Mouse (Mus musculus) thymus, adult 18-20 months (tissue): Measurements from ENCODE around the gene Amfr.

Experiments used
- DNase-seq, 2 experiments: peaks; one replicate each; pipeline ENCODE4 v3.0.0; 2022; ENCODE audit warnings: mixed read lengths in 2 of 2

Gene Amfr

DNA sequence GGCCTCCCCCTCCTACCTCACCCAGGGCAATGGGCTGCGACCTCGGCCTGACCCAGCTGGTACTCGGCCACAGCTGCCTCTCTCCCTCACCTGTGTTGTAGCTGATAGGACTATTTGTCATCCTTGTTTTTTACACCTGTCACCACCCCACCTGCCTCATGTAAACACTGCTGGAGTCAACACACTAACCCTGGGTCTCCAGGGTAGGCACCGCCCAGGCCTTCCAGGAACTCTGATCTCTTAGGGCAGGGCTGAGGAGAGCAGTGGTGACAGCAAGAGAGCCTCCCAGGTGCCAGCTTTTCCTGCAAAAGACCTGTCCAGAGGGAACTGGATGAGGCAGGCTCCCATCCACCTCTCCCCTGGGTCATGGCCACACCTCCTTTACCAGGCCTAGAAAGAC lies 83.4 kb downstream of the Amfr start:
- no peak for DNase-seq

DNA sequence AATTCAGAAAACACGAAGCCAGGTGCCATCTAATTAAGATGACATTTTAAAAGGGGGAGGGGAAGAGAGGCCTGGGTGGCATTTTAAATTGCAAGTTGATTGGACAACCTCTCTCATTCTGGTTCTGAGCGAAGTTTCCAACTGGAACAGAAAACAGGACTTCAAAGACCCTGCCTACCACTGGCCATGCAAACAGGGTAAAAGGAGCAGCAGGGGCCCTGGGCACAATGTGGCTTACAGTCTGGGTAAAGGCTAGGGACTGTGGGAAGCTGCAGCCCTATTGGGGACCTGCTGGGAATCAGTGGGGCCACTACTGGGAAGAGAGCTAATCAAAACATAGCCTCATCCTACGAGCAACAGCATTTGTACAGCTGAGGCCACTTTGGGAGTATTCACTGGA lies 87.1 kb downstream of the Amfr start:
- no peak for DNase-seq

GRCm38 (mm10) chr8:93923897-93924334 lies 88.7 kb downstream of the Amfr start:
- DNase-seq, result no peak
